Mouse (Mus musculus) heart, adult 9 months (tissue): Measurements from ENCODE around the gene Fastk.

Experiments
- DNase-seq, 2 experiments: peaks; one replicate each; pipeline ENCODE4 v3.0.0; 2022; ENCODE audit warnings: low spot score in 2 of 2

Fastk gene

DNA sequence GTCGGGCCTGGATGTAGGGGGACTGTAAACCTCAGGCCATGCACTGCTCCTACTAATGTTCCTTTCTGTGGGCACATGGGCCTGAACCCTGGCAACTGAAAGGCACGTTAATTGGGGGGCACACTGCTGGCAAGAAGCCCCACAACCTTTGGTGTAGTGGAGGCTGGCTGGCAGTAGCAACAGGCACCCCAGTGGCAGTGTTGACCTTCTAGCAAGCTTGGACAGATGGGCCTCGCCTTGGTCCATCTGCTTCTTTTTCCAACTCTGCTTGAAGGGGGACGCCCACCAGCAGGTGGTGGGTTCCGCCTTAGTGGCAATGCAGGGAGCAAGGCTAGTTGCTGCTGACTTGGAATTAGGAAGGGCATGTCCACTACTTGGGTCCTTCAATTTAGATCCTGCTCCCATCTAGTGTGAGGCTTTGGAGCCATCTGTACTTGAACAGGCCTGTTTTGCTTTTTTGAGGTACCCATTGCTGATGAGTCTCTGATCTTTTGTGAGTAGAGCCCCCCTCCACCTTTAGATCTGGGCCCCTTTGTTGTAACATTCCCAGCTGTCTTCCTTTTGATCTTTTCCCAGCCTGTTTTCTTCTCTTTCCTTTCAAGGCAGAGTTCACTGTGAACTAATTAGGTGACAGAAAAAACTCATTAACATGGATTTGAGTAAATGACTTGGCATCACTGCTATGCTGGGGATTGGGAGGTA lies 8.3 kb upstream of the Fastk start:
- DNase-seq: no peak

DNA sequence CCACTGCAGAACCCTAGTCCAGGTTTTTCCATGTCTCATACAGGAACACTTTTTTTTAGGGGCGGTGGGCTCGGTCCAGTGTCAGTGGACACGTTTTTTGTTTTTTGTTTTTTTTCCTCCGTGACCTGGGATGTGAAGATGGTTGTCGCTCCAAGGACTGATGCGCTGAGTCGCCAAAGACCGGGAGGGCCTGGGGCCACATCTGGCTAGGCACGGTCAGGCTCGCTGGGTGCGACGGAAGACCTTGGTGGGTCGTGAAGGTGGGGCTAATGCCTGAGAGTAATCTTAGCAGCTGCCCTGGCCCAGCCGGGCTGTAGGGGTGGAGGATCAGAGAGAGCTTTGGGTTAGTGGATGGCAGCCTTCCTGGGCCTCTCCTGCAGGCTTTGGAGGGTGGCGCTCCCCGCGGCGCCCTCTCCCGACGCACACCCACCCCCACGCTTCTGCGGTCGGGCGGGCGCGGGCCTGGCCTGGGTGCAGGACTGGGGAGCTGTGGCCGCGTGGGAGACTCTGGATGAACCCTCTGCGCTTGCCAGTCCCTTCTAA lies 7.7 kb upstream of the Fastk start:
- DNase-seq: peak in 1 of 2 experiments; percentile 26

DNA sequence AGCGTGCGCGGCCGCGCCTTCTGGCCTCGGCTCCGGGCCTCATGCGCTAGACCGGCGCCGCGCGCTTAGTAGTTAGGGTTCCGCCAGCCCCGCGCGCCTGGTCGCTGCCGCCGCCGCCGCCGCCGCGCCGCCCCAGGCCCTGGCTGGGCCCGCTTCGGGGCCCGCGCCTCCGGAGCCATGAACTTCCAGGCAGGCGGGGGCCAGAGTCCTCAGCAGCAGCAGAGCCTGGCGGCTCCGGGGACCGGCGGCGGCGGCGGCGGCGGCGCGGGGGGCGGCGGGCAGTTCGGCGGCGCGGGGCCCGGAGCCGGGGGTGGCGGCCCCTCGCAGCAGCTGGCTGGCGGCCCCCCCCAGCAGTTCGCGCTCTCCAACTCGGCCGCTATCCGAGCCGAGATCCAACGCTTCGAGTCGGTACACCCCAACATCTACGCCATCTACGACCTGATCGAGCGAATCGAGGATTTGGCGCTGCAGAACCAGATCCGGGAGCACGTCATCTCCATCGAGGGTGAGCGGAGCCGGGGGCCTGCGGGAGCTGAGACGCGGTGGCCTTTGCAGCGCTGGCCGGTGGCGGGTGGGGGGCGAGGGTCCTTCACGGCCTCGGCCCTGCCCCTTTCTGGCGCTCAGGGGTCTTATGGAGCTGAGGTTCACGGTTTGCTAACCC lies 7.1 kb upstream of the Fastk start, which contains the start of gene Agap3:
Gene Agap3, plus strand, starts transcription at position 148 of the 661 bp plus-strand sequence.
- peak; percentile 41 to 54 for DNase-seq

DNA sequence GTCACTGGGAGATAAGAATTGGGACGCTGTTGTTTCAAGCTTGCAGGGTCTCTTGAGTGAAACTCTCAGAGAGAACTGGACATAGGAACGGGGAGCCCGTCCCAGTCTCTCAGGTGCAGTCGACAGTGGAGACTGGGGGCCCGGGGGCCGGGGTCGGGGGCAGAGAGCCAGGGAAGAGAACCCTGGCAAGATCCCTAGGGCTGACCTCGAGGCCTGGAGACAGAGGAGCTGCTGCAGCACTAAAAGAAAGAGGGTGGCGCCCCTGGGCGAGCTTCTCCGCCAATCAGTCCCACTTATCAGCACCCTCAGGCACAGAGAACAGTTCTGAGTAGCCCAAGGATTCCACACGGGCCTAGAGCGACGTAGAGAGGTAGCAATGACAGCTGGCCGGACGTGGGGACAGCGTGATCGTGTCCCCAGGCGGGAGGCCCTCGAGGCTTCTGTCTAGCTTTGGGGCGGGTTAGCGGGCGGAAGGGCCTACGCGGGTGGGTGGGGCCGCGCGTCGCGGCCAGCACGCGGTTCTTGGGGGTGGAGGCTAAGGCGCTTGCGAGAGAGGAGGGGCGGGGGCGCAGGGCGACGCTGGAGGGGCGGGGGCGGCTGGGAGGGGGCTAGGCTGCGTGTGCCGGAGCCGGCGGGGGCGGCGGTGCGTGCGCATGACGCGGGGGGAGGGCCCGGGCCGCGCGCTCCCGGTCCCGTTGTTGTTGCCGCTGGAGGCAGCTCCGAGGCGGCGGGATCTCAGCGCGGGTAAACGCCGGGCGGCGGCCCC lies 6.4 kb upstream of the Fastk start:
- DNase-seq: peak; percentile 83 to 87

DNA sequence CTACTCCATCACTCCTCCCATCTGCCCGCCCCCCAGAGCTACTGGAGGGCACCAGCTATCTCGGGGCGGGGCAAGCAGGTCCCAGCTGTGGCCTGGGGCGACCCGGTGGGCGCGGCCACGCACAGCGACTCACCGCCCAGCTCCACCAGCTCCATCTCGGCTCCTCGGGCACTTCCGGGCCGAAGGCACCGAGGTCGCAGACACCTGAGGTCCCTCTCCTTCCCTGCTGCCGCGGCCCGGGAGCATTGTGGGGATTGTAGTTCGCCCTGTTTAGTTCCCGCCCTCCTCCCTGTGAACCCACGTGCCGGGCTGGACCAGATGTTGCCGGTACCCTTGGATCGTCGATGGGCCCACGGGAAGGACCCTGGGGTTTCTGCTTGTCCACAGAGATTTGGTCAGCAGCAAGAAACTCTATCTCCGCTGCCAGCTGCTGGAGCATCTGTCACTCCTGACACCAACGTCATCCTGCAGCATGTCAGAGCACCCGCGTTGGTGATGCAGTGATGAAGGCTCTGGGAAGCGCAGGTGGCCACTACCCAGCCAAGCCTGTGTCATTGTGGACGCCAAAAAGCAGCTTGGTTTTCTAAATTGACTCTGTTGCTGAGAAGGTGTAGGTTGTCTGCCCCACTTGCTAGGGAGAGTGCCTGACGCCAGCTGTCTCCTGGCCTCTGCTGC lies 2.7 kb upstream of the Fastk start, which contains the start of gene Tmub1:
Gene Tmub1, minus strand, starts transcription at position 231 of the 675 bp plus-strand sequence.
- DNase-seq: peak; percentile 84 to 87

DNA sequence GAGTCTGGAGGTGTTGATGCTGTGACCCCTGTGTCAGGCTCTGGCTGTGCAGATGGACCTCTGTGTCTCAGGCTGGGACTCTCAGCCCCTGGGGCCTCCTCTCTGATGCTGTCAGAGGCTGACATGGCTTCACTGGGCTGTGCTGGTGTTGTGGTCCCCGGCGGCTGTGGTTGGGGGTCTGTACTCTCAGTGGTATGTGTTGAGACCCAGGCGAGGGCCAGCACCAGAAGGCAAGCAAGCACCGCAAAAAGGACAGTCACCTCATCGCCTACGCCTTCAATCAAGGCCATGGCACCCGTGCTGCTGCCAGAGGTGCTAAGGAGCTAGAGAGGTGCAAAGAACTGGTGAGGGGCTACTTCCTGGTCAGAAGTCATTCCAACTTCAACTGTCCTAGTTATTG lies 1.5 kb upstream of the Fastk start:
- no peak for DNase-seq

DNA sequence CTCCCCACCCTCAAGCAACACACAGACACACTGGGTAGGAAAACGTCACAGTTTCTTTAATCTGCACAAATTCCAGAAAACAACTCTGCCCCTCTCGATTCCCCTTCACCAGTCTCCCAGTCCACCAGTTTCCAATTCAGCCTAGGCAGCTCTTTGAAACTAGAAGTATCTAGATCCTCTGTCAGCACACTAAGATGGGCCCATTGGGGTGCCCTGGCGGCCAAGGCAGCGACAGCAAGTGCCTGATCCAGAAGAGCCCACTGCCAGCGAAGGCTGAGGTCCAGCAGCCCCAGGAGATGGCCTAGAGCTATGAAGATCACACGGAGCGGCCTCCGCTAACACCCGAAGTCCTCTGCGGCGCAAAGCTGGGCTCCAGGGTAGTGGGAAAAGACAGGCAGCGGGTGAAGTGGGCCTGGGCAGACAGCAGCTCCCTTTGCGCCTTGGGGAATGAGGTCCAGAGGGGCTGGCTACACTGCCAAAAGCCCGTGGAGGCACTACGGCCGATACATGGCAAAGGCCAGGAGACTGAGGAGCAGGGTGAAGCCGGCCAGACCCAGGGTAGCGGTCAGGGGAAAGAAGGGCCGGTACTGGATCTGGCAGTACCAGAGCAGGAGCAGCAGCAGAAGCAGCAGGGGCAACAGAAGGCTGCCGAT lies 467 bp upstream of the Fastk start:
- no peak for DNase-seq

DNA sequence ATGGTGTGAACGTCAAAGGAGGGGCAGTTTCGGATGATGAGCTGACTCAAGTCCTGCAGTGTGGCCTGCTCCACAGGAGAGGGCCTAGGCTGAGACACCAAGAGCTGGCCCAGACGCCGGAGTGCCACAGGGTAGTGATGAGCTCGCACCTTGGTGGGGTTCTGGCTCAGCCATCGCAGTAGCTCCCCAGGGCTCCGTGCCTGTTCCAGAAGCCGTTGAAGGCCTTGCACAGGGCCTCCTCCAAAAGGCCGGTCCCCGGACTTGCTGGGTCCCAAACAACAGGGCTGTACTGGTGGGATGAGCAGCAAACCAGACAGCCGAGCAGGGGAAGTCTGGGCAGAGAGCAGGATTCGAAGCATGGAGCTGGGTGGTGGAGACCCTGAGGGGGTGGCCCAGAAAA lies 1.2 kb downstream of the Fastk start:
- no peak for DNase-seq

DNA sequence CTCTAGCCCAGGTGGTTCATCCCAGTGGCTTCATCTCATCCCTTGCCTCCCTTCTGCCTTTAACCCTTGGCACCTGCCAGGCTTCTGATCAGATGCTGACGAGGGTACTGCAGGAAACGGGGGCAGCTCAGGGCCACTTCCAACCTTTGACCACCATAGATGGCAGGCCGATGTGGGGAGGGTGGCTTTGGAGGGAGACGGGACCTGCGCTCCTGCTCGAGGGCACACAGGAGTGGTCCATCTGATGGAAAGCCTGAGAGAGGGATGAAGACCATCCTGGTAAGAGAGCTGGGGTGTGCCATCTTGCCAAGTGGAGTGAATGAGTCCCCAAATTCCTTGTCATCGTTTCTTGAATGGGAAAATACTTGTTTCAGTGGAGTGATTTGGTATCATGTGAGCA lies 1.9 kb downstream of the Fastk start:
- no peak for DNase-seq

DNA sequence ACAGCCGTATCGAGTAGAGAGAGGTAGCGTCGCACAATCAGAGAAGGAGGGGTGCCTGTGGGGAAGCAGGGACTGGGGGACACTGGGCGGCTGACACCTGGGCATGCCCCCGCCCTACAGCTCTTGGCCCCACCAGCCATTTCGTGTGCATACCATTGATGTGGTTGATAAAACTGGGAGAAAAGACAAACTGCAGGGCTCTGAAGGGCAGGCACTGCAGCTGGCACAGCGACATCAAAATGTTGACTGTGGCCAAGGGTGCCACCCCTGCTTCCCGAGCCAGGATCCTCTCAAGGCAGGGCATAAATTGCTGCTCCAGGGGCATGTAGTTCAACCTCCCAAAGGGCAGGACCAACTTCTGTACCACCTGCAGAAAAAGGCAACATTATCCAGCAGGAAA lies 3.1 kb downstream of the Fastk start:
- DNase-seq: no peak

DNA sequence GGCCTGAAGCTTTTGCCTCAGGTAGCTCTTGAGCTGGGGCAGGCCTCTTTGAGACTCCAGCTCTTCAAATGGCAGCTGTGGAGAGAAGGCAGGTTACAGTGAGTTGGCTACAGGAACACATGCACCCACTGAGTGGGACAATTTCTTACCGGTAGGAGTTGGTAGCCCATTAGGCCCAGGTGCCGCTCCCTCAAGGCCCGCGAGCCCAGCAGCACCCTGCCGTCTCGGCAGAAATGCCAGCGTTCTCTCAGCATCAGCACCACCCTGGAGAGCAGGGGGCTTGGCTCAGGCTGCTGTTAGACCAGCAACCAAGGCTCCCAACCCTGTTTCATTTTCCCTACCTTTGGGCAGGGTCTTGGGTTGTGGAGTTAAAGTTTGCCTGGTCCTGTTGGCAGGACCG lies 3.9 kb downstream of the Fastk start:
- DNase-seq: no peak

DNA sequence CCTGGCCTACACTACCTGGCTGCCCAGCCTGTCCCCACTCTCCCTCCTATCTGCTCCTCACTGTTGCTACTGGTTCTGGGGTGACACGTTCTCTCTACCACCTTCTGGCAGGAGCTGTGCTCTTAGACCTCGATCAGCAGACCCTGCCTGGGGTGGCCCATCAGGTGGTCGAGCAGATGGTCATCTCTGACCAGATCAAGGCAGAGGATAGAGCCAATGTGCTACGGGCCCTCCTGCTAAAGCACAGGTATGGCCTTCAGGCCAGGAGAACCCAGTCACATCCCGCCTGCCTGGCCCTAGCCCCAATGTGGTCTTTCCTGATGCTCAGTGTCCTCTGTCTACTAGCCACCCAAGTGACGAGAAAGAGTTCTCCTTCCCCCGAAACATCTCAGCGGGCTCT lies 11.1 kb downstream of the Fastk start:
- no peak for DNase-seq

DNA sequence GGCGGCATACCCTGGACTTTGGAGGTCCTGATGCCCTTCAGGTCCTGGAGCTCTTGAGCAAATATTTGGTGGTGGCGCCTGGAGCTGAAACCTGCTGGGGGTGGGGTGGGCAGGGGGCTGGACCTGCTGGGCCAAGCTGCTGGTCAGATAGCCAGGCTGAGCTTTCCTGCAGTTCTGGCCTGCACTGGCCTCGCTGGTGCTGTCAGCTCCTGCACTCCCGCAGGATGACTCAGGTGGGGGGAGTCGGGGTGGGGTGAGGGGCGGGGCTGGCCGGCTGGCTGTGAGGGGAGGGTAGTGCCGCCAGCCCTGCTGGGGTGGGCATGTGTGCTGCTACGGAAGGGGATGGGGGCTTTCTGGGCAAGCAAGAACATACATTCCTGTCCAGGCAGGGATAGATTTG lies 16.5 kb downstream of the Fastk start:
- DNase-seq: no peak

DNA sequence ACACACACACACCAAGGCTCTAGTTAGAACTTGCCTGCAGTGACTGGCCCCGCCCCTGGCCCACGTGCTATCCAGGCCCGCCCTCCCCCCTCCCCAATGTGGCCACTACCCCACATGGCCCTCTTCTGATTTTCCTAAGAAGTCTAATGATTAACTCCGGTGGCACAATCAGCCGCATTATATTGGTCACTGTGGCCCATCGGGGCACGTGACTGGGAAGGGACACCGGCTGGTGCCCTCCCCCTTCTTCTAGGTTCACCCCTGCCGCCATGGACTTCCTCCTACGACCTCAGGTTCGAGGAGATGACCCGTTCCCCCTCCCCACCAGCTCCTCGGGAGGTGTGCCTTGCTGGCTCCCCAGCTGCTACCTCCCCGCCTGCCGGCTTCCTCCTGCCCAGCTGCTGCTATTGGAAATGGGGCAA lies 17.1 kb downstream of the Fastk start:
- no peak for DNase-seq

DNA sequence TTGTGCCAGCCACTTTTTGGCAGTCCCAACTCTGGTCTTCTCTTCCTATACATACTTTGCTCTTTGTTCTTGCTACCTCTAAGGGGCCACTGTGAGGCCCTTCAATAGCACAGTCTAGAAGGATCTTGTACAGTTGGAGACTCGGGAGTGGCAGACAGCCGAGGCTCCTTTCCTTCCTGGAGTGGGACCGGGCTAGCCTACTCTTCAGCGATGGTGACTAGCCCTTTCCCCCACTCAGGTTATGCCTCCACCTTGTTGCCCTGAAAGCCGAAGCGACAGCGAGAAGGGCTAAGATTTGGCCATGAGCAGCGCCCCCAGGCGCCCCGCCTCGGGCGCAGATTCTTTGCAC lies 17.8 kb downstream of the Fastk start:
- no peak for DNase-seq

DNA sequence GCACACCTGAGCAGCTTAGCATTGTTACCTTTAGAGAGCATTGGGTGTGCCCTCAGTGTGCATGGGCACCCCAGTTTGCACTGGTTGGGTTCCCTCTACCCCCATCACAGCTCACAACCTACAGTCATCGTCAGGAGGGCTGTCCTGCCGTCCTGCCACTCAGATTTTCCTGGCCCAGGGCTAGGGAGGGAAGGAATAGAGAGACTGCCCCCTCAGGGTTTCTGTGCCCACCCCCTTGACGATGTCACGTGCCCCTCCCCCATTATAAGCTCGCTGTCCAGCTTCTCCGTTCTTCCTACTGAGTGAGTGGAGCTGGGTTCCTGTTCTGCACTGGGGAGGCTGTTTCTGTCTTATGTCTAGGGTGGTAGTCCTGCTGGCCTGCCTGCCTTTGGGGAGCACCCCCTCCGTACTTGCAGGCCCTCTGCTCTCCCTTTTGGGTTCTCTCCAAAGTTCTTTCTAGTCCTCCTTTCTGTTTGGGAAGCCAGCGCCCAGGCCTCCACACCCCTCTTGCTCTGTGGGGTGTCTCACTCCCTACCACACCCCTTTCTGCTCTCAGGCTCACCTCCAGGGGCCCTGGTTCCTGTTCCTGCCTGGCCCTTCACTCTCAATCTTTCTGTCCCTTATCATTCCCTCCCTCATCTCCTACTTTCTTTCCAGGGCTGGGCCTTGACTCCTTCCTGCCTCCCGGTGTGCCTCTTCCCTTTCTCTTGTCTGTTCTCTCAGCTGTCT lies 18.4 kb downstream of the Fastk start:
- DNase-seq: no peak

DNA sequence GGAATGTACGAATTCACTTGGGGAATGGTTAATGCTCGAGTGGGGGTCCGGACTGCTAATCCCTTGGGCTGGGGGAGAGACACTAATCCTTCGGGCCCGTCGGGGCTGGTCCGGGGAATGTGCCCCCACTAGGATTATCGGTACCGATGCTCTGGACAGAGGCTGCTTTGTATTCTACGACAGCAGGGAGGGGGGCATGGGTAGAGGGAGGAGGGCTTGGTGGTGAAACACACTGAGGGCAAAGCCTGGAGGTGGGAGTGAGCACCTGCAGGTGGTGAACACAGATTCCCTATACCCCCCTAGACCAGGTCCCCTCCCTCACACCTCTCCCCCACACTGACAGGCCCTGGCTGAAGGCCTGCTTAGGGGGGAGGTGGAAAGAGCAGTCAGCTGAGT lies 19.1 kb downstream of the Fastk start:
- DNase-seq: peak in 1 of 2 experiments; percentile 17

DNA sequence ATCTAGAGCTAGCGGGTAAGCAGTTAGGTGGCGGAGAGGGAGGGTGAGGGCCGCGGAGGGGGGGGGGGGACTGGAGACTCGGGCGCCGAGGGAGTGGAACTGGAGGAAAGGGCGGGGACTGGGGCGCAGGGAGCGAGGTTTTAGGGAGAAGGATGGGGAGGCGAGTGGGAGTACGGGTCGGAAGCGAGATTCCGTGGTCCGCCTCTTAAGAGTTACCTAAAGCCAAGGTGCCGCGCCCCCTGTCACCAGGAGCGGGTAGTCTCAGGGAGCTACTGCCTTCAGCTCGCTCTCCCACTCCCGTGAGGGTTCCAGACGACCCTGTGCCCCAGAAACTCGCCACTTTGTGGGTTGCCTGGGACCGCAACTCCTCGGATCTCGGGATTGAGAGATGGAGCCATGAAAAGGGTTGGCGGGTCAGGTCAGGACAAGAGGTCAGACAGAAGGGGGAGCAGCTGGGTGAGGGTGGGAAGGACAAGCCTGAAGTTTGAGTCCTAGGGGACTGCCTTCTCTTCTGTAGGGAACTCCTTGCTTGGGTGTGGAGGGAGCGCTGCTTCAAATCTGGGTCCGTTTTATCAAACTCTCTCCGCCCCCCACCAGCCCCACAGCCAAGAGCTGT lies 19.6 kb downstream of the Fastk start:
- no peak for DNase-seq

DNA sequence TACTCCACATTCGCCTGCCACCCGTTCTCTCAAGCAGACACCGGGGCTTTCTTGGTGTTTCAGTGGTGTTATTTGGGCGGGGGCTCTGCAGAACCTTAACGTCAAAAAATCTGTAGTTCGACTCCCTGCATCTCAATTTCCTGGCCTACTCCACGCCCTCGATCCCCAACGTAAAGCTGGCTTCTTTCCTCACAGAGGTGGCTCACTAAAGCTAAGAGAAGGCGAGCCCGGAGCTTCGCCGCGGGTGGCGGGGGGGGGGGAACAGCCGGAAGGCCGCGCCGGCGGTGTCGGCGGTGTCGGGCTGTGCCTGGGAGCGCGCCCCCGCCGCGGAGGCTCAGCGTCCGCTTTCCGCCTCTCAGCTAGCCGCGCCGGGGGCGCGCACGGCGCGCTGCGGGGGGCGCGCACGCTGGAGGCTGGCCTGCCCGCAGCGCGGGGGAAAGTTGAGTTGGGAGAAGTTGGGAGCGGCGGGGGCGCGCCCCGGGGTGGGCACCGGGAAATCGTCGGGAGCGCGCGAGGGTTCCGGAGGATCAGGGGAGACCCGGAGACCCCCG lies 20.2 kb downstream of the Fastk start:
- peak; percentile 87 to 89 for DNase-seq
